ENCODE assay signal across 9 mouse cellular contexts in the genomic region with DNA sequence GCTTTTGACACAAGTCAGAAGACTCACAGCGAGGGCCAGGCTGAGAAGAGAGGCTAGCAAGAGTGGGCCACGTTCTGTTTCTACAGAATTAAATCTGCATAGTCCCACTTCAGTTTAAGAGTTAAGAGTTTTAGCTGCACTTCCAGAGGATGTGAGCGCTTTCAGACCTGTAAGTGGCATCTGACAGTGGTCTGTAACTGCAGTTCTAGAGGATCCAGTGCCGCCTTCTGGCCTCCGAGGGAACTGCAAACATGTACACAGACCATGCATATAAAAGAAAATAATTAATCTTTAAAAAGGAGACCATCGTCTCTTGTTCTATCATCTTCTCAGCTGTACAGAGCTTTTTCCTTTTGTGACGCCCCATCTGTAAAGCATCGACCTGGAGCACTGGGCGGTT. TPM values are rescaled to one million over a fixed set of nuclear protein-coding genes. Genes with fewer than 3 reads are reported as not detected.
A peak's percentile ranks its signal among the peaks of the same experiment; 100 is the strongest.
DNase-seq lines count a peak whose midpoint lies in the region; ATAC-seq and TF ChIP-seq lines count a peak whose summit lies in the region.
"Had no signal": no experiment of that assay in that cellular context is flagged by ENCODE, and none has a peak within 500 bp of the region (broad histone marks: within the 10 kb centered on the region; RNA-seq: fewer than 3 reads in every experiment).

No protein-coding gene starts in this region.

- H3K4me3 ChIP-seq in kidney, embryonic 14.5 days (ENCODE audit: low read length), result no peak overlapping the region
- no peak overlapping the region for H3K4me3 ChIP-seq in ES-Bruce4 (ENCODE audit: low read depth, low read length)
- H3K4me3 ChIP-seq in forebrain, embryonic 13.5 days, result no peak overlapping the region

- peak; percentile 50 for DNase-seq in kidney, adult 9 months
- DNase-seq in adrenal gland, postnatal 36 days, result peak; percentile 45 to 46
- DNase-seq in lung, postnatal 10 days, result peak; percentile 45
- DNase-seq in yolk sac, embryonic 10.5 days (ENCODE audit: low spot score), result peak; percentile 14

- no peak for TF ChIP-seq EP300 in ES-Bruce4 (IDR thresholded peaks at IDR 0.05; ENCODE audit: insufficient read depth, low read depth, low read length)

- no peaks in the 10 kb centered on the region for H3K9me3 ChIP-seq in kidney, embryonic 14.5 days (ENCODE audit: control insufficient read depth, low read length)
- H3K9me3 ChIP-seq in ES-Bruce4 (replicated peaks; ENCODE audit: control insufficient read depth, insufficient read depth, low read length, poor library complexity, severe bottlenecking), result peaks cover 11% of the 10 kb centered on the region
- no peaks in the 10 kb centered on the region for H3K9me3 ChIP-seq in forebrain, embryonic 13.5 days (replicated peaks)

- H3K4me1 ChIP-seq in kidney, embryonic 14.5 days (ENCODE audit: control insufficient read depth, insufficient read depth, low read length), result no peaks in the 10 kb centered on the region
- H3K4me1 ChIP-seq in ES-Bruce4 (ENCODE audit: control insufficient read depth, insufficient read depth, low read length), result no peaks in the 10 kb centered on the region
- H3K4me1 ChIP-seq in forebrain, embryonic 13.5 days, result no peaks in the 10 kb centered on the region

- H3K27me3 ChIP-seq in kidney, embryonic 14.5 days (ENCODE audit: control insufficient read depth, insufficient read depth, low read length), result no peaks in the 10 kb centered on the region
- no peaks in the 10 kb centered on the region for H3K27me3 ChIP-seq in ES-Bruce4 (ENCODE audit: control insufficient read depth, insufficient read depth, low read length, poor library complexity, severe bottlenecking)
- peaks cover 5% of the 10 kb centered on the region; the same call in 1 of the 2 replicates for H3K27me3 ChIP-seq in forebrain, embryonic 13.5 days

- WGBS in kidney, embryonic 14.5 days, result 34% methylated on average over 9 of the region's 9 CpGs
- 27% methylated on average over 9 of the region's 9 CpGs for WGBS in forebrain, embryonic 13.5 days

- H3K27ac ChIP-seq in kidney, embryonic 14.5 days (ENCODE audit: low read depth, low read length), result no peak overlapping the region
- no peak overlapping the region for H3K27ac ChIP-seq in ES-Bruce4 (ENCODE audit: insufficient read depth, low read length)
- H3K27ac ChIP-seq in forebrain, embryonic 13.5 days, result no peak overlapping the region

- TF ChIP-seq POLR2A in ES-Bruce4 (IDR thresholded peaks at IDR 0.05; ENCODE audit: insufficient read depth, low read length), result no peak

- peak; percentile 60 for TF ChIP-seq CTCF in ES-Bruce4 (IDR thresholded peaks at IDR 0.05; ENCODE audit: low read depth, low read length)

- H3K36me3 ChIP-seq in kidney, embryonic 14.5 days (ENCODE audit: control insufficient read depth, insufficient read depth, low read length), result no peaks in the 10 kb centered on the region
- H3K36me3 ChIP-seq in ES-Bruce4 (ENCODE audit: control insufficient read depth, insufficient read depth, low read length, poor library complexity, severe bottlenecking), result no peaks in the 10 kb centered on the region
- H3K36me3 ChIP-seq in forebrain, embryonic 13.5 days (ENCODE audit: poor library complexity, severe bottlenecking), result no peaks in the 10 kb centered on the region

- H3K9ac ChIP-seq in kidney, embryonic 14.5 days (ENCODE audit: low read depth, low read length), result no peak overlapping the region
- no peak overlapping the region for H3K9ac ChIP-seq in ES-Bruce4 (ENCODE audit: low read depth, poor library complexity, severe bottlenecking)
- no peak overlapping the region for H3K9ac ChIP-seq in forebrain, embryonic 13.5 days

- ATAC-seq in kidney, embryonic 14.5 days (ENCODE audit: low FRiP score, low TSS enrichment), result no peak
- ATAC-seq in forebrain, embryonic 13.5 days, result 0 out of 2 replicates have a peak, but pooled peaks have one; percentile 51
- no peak for ATAC-seq in erythroid progenitor cell, adult 5-6 weeks (replicated peaks; ENCODE audit: low FRiP score, poor library complexity, severe bottlenecking)

- H3K4me2 ChIP-seq in kidney, embryonic 14.5 days (replicated peaks; ENCODE audit: low read depth, low read length), result no peak overlapping the region
- no peak overlapping the region for H3K4me2 ChIP-seq in forebrain, embryonic 13.5 days

RNA-seq across cellular contexts. Expression of gene Elmod1, which starts 9.8 kb away (rescaled TPM):
- 0.24 and 0.41 TPM in 2 replicates for polyA plus RNA-seq in kidney, embryonic 14.5 days (2014; fragmentation: Nextera tagmentation; extraction: Ambion mirVana)
- 0.36 TPM in 1 of 2 replicates, not detected in the other for polyA plus RNA-seq in ES-Bruce4 (2011; ENCODE audit: insufficient read depth, insufficient read length, low read depth, missing spikeins)
- total RNA-seq in adrenal gland, postnatal 36 days (2021), result 1 to 10 TPM; 2.6 to 3.5 TPM
- 12.1 and 14.2 TPM in 2 replicates for polyA plus RNA-seq in forebrain, embryonic 13.5 days (2015; fragmentation: Nextera tagmentation; extraction: Ambion mirVana)
- total RNA-seq in erythroid progenitor cell, adult 5-6 weeks (2015; ENCODE audit: low replicate concordance), result not detected in 2 replicates
- not detected in 2 replicates for total RNA-seq in erythroid progenitor cell, adult 5-6 weeks (2017; ENCODE audit: low replicate concordance)
- polyA plus RNA-seq: spleen, adult 2 months had no signal
